Mouse (Mus musculus): ENCODE measurements around the gene Gng7.
"Not testable (repeated sequence)": the region's sequence is repeated elsewhere in the genome, so short reads cannot be mapped to it uniquely, and the experiment has no call there.

Gene Gng7

DNA sequence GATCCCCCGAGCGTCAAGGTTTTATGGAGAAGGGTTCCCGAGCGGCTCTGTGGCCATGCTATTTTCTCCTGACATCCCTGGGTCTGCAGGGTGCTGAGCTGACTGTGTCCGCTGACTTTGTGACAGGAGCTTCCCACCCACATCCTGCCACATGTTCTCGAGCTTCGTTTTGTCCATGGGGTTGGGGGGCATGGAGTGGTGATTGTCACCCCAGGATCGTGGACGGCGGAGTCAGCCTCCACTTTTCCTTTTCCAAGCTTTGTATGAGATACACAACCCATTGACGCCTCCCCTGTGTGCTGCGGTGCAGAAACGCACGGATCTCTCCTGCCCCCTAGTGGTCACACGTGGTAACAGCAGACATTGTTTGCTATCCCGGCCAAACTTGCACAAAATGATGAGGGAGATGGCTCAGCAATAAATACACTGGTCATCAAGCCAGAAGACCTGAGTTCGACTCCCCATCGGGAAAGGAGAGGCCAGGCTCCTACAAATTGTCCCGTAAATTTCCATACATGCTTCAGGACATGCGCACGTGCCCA lies 19.6 kb downstream of the Gng7 start:
- peak; percentile 50 to 72 for DNase-seq (ENCODE audit: low spot score in 2 of 2)

DNA sequence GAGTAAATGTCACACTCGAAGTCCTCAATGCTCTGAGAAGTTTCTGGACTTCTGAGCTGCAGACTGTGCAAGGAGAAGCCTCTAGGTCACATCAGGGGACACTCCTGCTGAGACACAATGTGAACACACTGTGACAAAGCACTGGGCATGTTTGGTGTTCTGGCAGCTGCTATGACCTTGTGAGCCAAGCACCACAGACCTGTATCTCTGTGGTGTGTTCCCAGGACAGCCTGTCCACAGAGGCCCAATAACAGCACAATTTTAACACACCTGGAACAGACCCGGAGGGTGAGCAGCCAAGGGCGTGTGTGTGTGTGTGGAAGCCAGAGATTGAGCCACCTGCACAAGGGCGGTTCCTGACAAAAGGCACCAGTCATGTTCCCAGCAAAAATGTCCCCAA lies 20.1 kb downstream of the Gng7 start:
- DNase-seq (ENCODE audit: low spot score in 2 of 2), result peak; percentile 43 to 66

DNA sequence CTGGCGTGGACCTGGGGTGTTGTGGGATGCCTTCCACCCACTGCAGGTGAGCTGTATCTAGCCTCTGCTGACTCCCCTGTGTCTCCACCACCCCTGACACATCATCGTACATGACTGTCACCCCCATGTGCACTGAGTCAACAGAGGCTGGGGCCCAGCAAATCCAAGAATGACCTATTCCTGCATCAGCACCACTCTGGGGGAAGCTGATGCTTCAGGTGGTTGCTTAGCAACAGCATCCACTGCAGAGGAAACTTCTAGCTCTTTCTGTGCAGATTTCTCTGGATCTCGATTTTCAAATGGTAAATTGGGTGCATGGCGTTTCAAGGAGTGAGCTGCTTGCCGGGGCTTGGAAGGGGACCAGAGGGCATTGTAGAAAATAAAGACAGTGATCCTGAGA lies 21.5 kb downstream of the Gng7 start:
- no peak for DNase-seq (ENCODE audit: low spot score in 2 of 2)

DNA sequence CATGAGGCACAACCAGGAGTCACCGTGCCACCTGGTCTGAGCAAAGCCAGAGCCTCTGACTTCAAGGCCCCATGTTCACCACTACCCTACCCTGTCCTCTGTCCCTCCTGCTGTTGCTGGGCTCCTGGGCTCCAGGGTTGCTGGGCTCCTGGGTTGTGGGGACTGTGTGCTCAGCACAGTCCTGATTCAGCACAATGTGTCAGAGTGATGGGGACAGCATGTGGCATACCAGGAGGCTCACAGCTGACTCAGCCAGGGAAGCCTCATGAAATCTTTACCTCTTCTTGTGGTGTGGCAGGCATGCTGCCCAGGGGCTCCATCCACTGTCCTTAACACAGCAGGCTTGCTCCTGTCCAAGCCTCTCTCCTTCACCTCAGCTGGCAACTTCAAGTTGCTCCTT lies 22.8 kb downstream of the Gng7 start:
- no peak for DNase-seq (ENCODE audit: low spot score in 2 of 2)

DNA sequence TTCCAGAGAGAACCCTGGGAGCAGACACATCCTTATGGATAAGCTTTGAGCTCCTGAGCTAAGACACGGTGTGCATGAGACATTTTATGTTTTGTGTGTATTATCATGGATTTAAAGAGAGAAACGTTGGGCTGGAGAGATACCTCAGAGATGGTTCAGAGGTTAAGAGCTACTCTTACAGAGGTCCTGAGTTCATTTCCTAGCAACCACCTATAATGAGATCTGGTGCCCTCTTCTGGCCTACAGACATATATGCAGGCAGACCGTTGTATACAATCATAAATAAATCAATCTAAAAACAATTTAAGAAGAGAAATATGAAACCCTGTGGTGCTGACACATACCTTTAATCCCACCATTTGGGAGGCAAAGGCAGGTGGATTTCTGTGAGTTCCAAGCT lies 23.7 kb downstream of the Gng7 start:
- DNase-seq (ENCODE audit: low spot score in 2 of 2), result no peak

DNA sequence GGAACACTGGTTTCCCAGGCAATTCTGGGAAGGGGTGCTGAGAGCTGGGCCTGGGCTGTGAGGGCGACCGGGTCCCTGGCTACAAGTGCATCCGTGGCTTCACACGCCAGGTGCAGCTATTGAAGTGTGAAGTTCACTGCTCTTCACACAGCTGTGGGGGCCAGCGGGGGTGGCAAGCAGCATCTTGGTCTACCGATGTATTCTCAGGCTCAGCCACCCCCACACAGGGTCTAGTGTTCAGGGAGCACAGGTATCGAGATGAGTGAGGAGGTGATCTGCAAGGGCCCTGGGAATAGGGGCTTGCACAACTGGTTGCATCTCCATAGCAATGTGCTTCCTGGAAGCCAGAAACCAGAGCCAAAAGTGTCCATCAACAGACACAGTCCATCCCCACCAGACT lies 24.3 kb downstream of the Gng7 start:
- no peak for DNase-seq (ENCODE audit: low spot score in 2 of 2)

DNA sequence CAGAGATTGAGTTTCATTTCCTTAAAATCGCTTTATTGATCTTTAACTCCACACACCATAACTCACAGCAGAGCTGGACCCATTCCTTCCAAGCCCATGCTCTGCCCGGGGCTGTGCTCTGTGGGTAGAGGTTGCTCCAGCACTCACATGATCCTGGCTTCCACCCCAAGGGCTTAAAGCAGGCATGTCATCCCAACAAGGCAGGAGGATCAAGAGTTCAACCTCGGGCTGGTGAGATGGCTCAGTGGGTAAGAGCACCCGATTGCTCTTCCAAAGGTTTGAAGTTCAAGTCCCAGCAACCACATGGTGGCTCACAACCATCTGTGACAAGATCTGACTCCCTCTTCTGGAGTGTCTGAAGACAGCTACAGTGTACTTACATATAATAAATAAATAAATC lies 24.9 kb downstream of the Gng7 start:
- not testable (repeated sequence) for DNase-seq (ENCODE audit: low spot score in 2 of 2)

DNA sequence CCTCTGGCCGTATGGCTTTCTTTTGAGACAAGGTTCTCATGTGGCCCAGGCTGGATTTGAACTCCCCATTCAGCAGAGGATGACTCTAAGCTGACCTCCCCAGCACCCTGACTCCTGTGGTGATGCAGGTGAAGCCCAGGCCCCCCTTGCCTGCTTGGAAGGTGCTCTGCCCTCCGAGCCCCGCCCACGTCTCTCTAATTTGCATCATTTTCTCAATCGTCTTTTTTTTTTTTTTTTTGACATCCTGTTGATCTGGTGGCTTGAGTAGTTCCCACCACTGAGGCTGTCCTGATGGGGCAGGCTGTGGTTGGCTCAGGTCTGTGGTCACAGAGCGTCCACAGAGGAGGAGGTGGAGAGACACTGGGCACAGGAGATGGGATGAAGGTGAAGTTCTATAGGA lies 25.3 kb downstream of the Gng7 start:
- no peak for DNase-seq (ENCODE audit: low spot score in 2 of 2)

DNA sequence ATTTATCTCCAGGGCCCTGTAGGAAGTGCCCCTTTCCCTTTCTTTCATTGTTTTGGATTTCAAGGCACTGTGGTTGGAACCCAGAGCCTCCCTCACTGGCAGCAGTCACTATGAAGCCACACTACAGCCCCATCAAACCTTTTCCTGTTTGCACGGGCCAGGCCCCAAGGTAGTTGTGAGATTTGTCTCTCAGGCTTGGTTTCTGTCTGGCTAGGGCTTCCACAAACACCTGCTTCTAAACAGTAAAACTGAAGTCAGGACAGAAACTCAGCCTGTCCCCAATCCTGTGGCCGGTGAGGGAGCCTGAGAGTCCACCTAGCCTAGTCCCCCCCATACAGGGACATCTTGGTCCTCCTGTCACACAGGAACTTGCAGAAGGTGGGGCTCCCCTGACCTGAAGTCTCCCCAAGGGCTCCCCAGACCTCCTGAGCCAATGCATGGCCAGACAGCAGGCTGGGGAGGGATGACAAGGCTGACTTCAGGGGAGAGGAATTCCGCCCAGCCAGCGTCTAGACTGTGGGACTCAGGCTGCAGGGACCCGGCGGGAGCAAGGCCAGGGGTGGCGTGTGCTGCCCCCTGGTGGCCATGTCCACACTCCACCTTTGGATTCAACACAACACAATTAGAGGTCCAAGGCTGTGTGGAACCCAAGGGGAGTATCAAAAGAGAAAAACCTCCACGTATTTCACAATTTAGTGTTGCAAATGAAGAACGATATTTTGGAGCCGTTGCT lies 26.9 kb downstream of the Gng7 start:
- DNase-seq (ENCODE audit: low spot score in 2 of 2), result peak; percentile 83 to 86

DNA sequence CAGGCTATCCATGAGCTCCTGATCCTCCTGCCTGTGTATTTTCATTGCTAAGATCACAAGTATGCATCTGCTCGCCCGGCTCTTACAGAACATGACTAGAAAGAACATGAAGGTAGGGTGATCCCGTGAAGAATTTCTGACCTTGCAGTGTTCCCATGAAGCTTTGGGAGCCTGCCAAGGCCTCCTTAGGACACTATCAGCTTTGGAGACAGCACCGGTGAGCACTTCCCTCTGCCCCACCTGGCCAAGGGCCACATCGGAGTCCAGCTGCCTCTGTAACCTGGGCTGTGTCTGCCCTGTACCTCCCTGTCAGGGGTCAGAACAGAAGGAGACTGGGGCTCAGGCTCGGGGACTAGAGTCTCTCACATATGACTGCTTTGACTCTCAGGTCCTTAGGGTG lies 28.0 kb downstream of the Gng7 start:
- DNase-seq (ENCODE audit: low spot score in 2 of 2), result peak; percentile 58 to 68

DNA sequence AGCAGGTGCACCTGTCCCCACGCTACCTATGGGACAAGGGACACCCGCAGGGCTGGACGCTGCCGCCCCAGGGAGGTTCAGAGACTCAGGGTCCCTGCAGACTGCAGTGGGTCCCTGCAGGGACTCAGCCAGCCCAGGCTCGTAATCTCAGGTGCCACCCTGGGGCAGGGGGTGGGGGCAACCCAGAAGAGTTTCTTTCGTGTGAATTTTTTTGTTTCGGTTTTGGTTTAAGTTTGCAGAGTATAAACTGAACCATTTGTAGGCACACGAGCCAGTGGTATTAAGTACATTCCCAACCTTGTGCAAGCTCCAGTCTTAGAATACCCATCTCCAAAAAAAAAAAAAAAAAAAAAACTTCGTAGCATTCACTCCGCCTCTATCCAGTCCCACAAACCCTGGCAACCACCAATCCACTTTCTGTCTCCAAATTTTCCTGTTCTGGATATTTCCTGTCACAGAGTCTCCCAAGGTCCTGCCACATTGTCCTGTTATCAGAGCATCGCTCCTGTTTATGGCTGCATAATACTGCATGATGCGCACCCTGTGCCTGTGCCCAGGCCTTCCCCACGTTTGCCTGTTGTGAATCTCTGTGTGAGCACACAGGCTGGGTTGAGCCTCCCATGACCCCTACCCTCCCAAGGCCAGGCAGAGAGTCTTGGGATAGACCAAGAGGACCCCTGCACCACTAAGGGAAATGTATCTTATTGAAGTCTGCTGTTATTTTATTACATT lies 28.6 kb downstream of the Gng7 start:
- no peak for DNase-seq (ENCODE audit: low spot score in 2 of 2)

DNA sequence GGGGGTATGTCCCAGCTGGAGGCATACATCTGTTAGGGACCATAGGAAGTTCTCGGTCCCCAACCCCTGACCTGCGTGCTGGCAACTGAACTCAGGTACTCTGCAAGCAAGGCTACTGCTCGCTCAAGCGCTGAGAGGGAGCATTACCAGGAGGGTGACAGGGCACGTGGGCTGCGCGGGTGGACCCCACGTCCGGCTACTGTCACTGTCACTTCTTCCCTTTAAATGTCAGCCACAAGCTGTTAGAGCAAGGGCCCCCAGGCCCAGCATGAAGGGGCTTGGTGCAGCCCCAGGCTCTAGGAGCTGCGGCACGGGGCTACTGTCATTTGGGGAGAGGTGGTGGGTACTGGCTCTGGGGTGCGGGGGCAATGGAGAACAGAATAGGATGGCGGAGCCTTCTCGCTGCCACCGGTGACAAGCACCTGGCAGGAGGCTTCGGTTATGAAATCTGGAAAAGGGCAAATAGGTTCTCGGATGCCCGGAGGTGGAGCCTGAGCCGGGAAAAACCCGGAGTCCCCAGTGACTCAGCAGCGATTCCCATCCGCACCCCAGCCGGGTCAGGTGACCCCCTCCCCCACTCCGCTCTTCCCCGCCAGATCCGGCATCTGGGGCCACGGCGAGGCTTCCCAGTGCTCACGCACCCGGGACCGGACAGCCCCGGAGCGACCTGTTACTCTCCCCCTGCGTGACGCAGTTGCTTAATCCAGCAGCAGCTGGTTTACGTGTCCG lies 29.3 kb downstream of the Gng7 start:
- no peak for DNase-seq (ENCODE audit: low spot score in 2 of 2)

DNA sequence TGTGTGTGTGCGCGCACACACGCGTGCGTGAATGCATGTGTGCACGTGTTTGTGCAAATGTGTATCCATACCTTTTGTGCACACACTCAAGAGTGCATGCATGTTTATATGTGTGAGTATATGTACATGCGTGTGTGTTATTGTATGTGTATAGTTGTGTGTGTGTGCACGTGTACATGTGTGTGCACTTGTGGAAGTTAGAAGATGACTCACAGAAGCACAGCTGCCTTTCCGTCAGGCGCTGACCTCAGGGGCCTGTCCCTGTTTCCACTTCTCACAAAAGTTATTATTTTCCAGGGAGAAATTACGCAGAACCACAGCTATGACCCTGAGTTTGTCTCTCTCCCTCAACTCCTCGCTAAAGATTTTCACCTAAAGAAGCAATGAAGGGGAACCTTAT lies 30.5 kb downstream of the Gng7 start:
- no peak for DNase-seq (ENCODE audit: low spot score in 2 of 2)

DNA sequence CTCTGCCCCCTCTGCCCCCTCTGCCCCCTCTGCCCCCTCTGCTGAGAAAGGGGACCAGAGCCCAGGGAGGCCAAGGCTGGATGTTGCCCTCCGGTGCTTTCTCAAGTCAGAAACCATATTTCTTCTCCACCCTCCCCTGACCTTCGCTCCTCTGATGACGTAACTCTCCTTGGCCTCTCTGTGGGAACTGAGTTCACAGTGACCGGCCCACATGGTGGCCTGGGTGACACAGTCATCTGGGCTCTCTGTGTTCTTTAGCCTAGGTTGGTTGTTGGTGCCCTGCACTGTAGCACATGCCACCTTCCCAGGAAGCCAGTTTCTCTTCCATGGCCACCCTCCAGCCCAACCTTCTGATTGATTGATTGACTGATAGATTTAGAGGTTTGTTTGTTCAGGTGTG lies 32.4 kb downstream of the Gng7 start:
- no peak for DNase-seq (ENCODE audit: low spot score in 2 of 2)

DNA sequence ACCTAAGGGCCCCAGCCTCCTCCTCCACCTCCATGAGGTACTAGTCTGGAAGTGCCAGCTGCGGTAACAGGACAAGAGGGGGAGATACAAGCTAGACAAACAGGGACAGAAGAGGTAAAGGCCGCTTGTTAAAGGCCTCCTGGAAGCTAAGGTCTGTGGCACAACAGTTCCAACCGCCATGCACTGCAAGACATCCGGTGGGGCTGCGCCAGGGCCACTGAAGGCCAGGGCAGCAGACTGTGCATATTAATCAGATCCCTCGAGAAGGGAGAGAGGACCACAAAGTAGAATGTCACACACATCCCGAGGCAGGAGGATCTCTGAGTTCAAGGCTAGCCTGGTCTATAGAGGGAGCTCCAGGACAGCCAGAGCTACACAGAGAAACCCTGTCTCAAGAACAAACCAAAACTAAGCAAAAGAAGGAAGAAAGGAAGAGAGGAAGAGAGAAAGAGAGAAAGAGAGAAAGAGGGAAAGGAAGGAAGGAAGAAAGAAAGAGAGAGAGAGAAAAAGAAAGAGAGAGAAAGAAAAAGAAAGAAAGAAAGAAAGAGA lies 33.1 kb downstream of the Gng7 start:
- no peak for DNase-seq (ENCODE audit: low spot score in 2 of 2)

DNA sequence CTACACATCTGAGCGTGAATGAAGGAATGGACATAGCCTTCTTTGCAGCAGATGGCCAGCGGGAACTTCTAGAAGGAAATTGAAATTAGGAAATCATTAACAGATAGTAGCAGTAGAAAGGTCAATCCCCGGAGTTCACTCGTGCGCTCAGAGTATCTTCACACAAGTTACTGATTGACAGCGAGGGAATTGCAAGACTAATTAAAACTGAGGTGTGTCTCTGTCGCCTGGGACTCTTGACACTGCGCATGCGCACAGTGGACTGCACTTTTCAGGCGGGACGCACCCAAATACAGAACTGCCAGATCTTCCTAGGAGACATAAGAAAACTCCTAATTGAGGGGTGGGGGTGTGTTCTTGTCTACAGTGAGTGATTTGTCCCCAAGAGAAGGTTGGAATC lies 39.3 kb downstream of the Gng7 start:
- DNase-seq (ENCODE audit: low spot score in 2 of 2), result no peak

DNA sequence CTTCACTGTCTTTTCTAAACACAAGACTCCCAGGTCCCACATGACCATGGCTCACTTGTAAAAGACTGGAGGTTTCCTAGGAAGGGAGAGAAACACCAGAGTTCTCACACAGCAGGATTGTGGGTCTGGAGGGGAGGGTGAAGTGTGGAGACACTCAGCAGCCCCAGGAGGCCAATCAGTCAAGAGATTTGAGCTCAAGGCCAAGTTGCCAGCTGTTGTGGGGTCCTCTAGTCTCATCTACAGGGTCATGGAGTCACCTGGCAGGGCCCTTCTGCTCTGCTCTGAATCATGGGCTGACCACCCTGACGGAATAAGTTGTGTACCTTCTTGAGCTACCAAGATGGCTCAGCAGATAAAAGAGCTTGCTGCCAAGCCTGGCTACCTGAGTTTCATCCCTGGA lies 41.0 kb downstream of the Gng7 start:
- no peak for DNase-seq (ENCODE audit: low spot score in 2 of 2)

DNA sequence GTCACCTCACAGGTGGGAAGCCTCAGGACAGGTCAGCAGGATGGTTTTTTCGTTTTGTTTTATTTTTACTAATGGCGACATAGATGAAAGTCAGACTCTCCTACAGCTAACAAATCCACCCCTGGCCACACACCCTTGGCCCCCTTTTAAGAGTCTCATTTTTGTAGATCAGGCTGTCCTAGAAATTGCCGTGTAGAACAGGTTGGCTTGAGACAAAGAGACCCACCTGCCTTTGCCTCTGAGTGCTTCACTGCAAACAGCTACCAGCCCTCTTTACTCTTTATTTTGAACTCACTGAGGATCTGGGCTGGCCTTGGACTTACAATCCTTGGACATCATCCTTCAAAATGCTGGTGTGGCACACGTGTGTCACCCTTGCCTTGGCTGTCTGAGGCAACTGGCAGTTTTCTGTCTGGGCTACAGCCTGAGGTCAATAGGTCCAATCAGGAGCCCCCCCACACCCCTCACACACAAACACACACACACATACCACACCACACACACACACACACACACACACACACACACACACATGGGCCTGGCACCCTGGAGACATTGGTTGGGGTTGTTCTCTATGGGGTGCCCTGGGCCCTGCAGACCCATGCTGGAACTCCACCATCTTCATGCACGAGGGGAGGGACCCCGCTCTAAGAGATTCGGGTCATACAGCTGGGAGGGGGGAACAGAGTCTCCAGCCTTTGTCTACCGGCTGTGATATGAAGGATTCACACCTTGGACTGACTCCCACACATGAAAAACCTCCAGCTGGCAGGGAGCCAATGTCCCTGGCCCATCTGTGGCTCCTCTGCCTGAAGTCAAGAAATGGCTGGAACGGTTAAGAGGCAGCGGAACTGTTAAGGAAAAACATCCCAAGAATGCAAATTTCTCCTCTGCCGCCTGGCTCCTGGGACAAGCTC lies 42.4 kb downstream of the Gng7 start:
- no peak for DNase-seq (ENCODE audit: low spot score in 2 of 2)

DNA sequence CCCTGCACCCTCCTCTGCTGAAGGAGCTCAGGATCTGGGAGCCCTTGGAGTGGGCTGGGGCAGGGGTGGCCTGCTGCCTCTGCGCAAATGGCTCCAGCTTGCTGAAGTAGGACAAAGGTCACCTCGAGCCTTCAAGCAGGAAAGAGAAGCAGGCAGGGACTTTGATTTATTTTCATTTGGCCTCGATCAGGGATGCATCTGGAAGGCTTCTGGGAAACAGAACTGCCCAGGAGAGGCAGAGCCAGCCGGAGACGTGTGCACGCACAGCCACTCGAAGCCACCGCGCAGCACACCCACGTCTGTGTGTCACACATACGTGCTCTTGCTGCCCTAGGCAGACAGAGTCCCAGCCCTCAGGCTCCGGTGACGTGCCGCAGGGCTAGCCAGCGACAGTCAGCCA lies 43.2 kb downstream of the Gng7 start:
- DNase-seq (ENCODE audit: low spot score in 2 of 2), result no peak

DNA sequence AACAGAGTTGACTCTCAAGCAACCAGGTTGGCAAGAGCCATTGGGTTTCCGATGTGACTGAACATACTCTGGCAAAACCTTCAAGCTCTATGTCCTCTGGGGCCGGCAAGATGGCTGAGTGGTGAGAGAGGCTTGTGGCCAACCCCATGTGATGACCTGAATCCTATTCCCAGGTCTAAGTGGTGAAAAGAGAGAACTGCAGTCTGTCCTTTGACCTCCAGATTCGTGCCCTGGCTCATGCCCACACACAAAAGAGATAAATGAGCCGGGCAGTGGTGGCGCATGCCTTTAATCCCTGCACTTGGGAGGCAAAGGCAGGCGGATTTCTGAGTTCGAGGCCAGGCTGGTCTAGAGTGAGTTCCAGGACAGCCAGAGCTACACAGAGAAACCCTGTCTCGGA lies 44.6 kb downstream of the Gng7 start:
- no peak for DNase-seq (ENCODE audit: low spot score in 2 of 2)

DNA sequence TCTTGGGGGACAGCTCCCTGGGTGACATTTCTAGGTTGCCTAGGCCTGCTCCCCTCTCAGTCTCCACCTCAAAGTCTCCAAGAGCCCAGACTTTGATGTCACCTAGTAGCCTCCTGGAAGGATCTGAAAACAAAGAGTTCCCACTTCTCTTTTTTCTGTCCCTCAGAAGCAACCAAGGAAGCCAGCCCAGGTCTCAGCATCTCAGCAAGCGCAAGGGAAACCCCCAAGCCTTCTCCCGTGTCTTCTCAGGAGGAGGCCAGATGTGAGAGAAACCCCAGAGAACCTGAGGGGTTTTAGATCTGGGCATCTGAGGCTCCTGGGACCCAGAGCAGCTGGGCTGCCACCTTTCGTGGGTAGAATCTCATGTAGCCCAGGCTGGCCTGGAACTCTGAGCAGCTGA lies 45.4 kb downstream of the Gng7 start:
- DNase-seq (ENCODE audit: low spot score in 2 of 2), result no peak

Measured in heart, adult 9 months (tissue).